Mouse (Mus musculus) heart, adult 2 months (tissue): ENCODE data around the gene Hilpda.

Experiments
- CTCF ChIP-seq: fragments of 200-600 bp; IDR thresholded peaks from 2 replicates; pipeline ENCODE4 v1.8.1; 2022; ENCODE audit warnings: antibody characterized with exemption, mild to moderate bottlenecking, moderate library complexity
- EP300 ChIP-seq: fragments of 200-500 bp; IDR thresholded peaks from 2 replicates; pipeline ENCODE4 v1.6.1; 2011; ENCODE audit warnings: low read depth, low read length, control low read depth; ENCODE audit not compliant: insufficient read depth

DNA sequence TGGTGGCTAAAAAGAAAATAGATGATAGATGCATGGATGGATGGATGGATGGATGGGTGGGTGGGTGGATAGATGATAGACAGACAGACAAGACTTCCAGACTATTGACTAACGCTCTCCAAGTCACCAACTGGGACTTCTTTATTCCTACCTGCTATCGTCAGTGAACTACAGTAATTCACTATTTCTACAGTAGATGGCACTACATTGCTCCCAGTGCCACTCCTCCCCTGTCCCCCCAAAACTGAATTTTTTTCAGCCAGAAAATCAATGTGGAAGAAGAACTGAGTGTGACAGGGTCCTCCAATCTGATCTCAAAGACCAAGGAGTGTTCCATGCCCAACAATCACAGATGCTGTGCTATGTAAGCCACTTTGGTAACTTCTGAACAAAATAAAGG lies 30.6 kb upstream of the Hilpda start:
- TF ChIP-seq CTCF (peak; percentile 65), EP300 (no peak)
